Mouse (Mus musculus) testis, adult 2 months (tissue): ENCODE measurements at regions not wholly inside any gene's neighbourhood (a gene's known extent, or its start where the extent isn't known, plus 50 kb on each side); places are given as distances from the start of the nearest gene placed in this dataset.

ENCODE experiments used
- CTCF ChIP-seq: fragments of 200-500 bp; IDR thresholded peaks from 2 replicates; pipeline ENCODE4 v1.5.1; 2012; ENCODE audit warnings: low read depth, mild to moderate bottlenecking, inconsistent platforms, low read length, moderate library complexity; ENCODE audit not compliant: control insufficient read depth, insufficient read depth, insufficient replicate concordance
- POLR2A ChIP-seq: fragments of 200-500 bp; IDR thresholded peaks from 2 replicates; pipeline ENCODE4 v1.6.1; 2012; ENCODE audit warnings: low read depth, mild to moderate bottlenecking, inconsistent platforms, low read length, moderate library complexity; ENCODE audit not compliant: control insufficient read depth

- TF ChIP-seq CTCF (no peak), POLR2A (no peak)
These were observed 2604.9 kb upstream of the 5930422O12Rik start for GRCm38 (mm10) chr8:30823588-30823938.
